Mouse (Mus musculus): ENCODE data around the gene Utp15.

Gene Utp15

GRCm38 (mm10) chr13:98245386-98245785 lies 17.5 kb downstream of the Utp15 start:
- no peak for DNase-seq

- DNase-seq = no peak
These were observed 18.1 kb downstream of the Utp15 start for GRCm38 (mm10) chr13:98244571-98245350.

DNA sequence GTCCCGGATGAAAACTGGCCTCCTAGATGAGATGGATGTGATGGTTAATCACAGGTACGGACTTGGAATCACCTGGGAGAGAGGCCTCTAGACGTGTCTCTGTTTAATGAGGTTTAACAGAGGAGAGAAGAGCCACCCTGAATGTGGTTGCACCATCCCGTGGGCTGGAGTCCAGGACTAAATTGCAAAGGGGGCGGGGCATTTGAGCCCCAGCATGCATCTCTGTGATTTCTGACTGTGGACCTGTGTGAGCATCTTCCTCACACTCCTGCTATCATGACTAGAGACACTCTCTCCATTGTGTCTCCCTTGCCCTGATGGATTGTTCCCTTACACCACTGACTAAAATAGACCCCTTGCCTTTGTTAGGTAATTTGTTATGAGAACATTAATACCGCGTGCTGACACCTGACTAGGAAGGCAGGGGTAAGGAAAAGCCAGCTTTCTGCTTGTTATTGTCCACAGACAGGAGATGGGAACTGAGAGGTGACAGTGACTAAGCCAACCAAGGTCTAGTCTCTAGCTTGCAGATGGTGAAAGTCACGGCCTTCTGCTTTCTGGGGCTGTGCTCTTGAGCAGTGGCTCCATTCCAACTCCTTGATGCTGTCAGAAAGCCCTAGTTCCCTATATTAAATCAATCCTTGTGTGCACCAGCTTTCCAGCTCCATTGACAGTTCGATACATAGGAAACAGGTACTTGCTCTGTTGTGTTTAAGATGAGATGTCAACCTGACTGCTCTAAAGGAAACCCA lies 21.1 kb downstream of the Utp15 start:
- DNase-seq = no peak

- peak; percentile 86 for DNase-seq
These were observed 22.7 kb downstream of the Utp15 start for GRCm38 (mm10) chr13:98239978-98240641.

GRCm38 (mm10) chr13:98235451-98235850 lies 27.4 kb downstream of the Utp15 start:
- no peak for DNase-seq

DNA sequence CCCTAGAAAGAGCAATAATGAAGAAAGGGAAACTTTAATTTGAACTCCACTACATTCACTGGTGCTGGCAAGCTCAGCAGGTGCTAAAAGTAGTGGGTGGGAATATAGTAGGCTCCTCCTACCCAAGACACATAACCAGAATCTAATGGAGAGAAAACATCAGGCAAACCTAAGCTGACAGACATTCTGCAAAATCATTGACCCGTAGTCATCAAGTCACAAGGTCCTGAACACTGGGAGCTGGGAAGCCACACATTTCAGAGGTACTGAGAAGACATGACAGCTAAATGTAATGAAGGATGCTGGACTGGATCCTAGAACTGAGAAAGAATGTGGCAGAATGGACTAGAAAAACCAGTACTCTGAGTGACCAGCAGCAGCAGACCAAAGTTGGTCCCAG lies 32.3 kb downstream of the Utp15 start:
- no peak for DNase-seq

- DNase-seq = no peak
These were observed 36.6 kb downstream of the Utp15 start for GRCm38 (mm10) chr13:98226225-98226624.

DNA sequence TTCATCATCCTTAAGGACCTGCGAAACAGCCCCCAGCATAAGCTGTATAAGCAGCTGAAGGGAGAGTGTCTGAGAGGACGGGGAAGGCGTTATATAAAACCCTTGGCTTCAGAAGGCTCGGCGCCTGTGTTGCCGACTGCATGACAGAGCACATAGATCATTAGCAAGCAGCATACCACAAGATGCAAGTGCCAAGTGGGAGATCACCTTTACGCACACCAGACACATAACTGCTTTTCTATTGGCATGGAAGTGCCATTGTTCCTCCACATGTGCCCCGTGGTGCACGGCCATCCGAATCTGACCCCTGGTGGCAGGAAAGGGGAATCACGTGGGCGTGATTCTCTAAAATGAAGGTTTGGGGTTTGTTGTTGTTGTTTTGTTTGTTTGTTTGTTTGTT lies 40.0 kb downstream of the Utp15 start:
- DNase-seq = peak; percentile 29

GRCm38 (mm10) chr13:98210137-98210536 lies 52.7 kb downstream of the Utp15 start:
- no peak for DNase-seq

DNA sequence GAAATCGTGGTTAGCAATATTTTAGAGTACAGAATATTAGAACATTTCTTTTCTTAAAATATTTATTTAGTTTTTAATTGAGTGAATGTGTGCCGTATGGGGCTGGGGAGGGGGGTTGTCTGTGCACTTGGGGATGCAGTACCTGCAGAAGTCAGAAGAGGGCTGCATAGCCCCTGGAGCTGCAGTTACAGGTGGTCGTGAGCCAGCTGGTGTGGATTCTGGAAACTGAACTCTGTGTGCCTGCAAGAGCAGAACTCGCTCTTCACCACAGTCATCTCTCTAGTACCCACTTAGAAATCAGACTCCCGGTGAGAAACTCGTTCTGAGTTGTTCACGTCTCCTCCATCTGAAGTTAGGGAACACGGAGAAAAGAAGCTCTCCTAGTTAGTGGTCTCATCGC lies 54.0 kb downstream of the Utp15 start:
- DNase-seq = peak; percentile 57

DNA sequence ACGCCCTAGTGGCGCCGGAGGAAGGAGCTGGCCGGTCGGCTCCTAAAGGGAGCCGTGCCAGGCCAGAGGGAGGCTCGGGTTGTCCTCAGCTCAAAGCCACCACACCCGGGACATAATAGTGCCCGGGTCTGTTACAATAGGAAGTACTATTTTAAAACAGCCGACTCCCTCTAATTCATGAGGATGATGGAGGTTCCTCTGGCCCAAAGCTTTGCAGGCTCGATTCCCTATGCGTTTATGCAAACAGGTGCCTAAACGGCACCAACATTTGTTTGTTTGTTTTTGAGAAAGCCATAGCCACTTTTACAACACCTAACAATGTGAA lies 56.3 kb downstream of the Utp15 start:
- no peak for DNase-seq

- peak; percentile 56 for DNase-seq
These were observed 56.9 kb downstream of the Utp15 start, which contains the start of gene Arhgef28 for GRCm38 (mm10) chr13:98205771-98206545. Arhgef28 (minus strand) TSS chr13:98206439.

DNA sequence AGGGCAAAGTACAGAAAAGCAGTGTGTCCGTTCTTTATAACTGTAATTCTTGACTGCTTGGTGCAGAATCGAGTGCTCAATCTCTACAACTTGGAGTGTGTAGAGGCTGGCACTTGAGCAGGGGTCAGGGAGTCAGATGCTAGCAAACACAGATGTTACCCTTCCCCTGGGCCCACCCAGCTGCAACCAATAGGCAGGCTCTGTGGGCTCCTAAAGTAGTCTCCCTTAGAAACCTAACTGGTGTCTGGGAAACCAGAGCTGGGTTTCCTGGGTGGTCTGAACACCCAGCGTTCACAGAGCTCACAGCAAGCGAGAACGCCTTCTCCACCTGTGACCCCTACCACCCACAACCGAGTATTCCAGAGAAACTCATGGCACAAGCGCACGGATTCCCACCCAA lies 57.7 kb downstream of the Utp15 start:
- no peak for DNase-seq

DNA sequence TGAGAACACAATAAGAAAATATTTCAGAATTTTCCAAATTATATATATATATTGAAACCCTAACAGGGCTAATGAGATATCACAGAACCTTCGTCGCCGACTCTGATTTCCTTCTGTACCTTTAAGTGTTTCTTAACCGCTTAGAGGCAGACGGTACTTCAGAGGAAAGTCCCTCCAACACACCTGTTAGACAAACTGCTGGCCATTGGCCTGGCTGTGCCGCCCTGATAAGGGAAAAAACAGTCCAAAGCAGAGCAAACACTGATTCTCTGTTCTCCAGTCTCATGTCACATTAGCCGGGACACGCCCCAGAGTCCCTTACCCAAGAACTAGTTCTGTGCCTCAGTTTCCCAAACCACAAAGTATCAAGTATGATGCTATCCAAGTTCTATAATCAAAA lies 58.5 kb downstream of the Utp15 start:
- DNase-seq = no peak

- no peak for DNase-seq
These were observed 61.4 kb downstream of the Utp15 start for GRCm38 (mm10) chr13:98201436-98201835.

Data from right cerebral cortex, postnatal 4 days (tissue).